Mouse (Mus musculus) bone marrow macrophage, adult 2 months (primary cell): ENCODE measurements around the gene Pcdh20.

ENCODE experiments used
- CTCF ChIP-seq: IDR thresholded peaks from 2 replicates; pipeline ENCODE4 v1.5.1; 2012; ENCODE audit warnings: low read depth, mild to moderate bottlenecking, low read length, moderate library complexity
- POLR2A ChIP-seq: IDR thresholded peaks from 2 replicates; pipeline ENCODE4 v1.6.1; 2012; ENCODE audit warnings: mild to moderate bottlenecking, low read depth, low read length, borderline replicate concordance

DNA sequence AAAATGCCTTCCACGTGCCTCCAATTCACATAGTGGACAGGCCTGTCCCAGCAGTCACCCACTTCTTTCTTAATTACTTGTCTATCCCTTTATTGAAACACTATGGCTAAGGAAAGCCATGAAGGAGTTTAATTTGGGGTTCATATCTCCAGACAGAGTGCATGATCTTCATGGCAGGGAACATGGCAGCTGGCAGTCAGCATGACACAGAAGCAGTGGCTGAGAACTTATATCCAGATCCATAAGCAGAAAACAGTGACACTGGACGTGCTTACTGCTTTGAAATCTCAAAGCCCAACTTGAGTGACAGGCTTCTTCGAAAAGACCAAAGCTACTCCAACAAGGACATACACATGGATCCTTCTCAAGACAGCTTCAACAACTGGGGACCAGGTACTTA is 10.5 kb downstream of the Pcdh20 start:
- TF ChIP-seq POLR2A, result no peak
- TF ChIP-seq CTCF, result no peak
